Mouse (Mus musculus) lung, adult 18-20 months (tissue): Measurements from ENCODE around the gene Gngt2.
"Not testable (repeated sequence)": the region's sequence is repeated elsewhere in the genome, so short reads cannot be mapped to it uniquely, and the experiment has no call there.

Experiments
- DNase-seq, 2 experiments: peaks; one replicate each; pipeline ENCODE4 v3.0.0; 2022; ENCODE audit warnings: mixed read lengths in 2 of 2

Gene Gngt2

DNA sequence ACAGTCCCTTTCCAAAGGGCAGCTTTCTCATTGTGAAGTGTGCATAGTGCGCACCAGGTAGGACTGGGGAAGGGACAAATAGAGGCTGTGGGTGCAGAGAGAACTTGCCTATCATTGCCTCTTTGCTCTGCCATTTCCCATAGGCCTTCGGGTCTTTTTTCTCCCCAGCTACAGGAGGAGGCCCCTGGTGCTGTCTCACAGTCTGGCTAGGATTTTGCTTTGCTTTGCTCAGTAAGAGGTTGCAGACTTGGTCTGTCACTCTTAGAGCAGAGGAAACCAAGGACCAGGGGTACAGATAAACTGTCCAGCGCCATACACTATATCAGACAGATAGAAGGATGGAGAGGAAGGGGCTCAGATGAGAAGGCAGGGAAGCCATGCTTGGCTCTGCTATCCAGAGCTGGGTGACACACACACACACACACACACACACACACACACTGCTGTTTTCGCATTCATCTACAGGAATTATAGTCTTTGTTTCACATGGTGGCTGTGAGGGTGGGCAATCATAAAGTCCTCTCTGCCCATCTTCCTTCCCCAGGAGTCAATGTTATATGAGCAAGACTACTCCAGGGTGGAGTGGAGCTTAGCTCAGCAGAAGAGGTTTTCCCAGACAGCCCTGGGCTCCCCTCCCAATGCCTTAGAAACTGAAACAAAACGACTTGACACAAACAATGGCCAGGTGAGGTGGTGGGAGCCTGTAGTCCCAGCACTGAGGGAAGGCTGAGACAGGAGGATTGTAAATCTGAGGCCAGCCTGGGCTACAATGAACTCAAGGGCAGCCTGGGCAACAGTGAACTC is 3.9 kb downstream of the Gngt2 start:
- no peak for DNase-seq

DNA sequence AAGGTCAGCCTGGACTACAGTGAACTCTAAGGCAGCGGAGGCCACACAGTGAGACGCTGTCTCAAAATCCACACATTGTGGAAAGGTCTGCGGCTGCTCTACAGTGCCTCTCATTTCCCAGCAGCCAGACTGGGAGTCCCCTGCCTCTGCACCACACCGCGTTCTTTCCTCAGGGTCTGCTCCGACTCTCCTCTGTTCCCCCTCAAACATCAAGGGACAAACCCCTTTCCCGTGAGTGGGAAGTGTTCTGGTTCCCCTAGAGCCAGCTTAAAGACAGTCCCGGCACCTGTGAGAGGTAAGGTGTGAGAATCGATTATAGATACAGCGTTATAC is 4.4 kb downstream of the Gngt2 start:
- no peak for DNase-seq

DNA sequence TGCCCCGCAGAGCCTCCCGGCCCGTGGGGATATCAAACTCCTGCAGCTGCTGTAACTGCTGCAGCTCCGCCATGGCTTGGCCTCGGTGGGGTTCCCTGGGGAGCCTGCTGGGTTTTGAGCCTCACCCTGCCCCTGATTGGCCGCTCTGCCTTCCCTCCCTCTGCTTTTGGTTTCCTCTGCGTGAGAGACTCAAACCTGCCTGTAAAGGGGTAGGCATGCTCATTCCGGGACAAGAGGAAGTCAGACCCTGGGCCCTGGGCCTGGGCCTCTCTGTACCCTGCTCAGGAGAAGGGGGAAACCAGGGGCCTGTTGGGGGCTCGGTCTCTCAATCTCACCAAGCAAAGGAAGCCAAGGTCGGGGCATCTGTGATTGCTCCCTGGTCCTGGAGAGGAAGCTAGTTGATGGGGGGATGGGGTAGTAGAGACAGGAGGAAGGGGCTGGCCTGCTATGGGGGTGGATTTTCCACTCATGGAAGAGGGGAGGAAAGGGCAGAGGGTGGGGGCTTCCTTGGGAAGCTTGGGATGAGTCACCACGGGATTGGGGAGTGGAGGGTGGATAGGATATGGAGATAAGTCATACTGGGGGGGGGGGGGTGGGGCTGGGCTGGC is 5.2 kb downstream of the Gngt2 start, which contains the start of gene Abi3:
Gene Abi3 (minus strand): TSS at position 403 of the 608 bp plus-strand sequence.
- DNase-seq: peak; percentile 80 to 84

DNA sequence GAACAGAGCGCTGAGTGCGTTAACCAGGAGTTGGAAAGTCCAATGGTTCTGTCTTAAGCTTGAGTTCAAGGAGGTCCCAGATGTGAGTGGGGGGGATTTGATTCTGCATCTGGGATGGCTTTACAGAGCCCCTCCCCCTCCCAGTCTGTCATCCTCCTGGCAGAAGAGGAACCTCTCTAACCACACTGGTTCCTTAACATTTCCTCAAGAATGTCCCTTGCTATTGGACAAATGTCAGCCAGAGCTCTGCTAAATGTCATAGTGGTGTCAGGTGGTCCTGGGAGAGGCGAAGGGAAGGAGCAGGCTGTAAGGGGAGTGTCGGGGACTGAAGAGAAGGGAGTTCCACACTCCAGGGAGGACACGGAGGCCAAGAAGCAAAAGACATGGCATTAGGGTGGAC is 5.9 kb downstream of the Gngt2 start:
- DNase-seq: no peak

DNA sequence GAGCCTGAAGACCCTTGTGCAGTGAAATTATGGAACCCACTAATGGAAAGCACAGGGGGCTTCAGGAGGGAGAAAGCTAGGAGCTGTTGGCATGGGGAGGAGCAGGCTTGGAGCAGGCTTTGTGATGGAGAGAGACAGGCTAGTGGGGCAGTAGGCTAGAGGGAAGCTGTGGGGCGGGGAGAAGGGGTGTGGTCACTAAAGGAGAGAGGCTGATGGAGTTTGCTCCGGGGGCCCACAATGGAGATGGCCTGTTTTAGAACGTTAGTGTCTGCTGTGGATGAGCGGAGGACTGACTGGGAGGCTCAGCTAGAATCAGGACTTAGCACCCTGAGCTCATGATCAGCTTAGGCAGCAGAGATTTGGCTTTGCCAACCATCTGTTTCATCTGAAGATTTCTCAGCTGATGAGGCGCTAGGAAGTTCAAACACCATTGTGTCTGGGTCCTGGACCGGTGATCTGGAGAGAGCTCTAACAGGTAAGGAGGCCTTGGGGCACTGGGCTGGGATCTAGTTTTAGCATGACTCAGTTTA is 6.5 kb downstream of the Gngt2 start:
- peak in 1 of 2 experiments; percentile 52 for DNase-seq

DNA sequence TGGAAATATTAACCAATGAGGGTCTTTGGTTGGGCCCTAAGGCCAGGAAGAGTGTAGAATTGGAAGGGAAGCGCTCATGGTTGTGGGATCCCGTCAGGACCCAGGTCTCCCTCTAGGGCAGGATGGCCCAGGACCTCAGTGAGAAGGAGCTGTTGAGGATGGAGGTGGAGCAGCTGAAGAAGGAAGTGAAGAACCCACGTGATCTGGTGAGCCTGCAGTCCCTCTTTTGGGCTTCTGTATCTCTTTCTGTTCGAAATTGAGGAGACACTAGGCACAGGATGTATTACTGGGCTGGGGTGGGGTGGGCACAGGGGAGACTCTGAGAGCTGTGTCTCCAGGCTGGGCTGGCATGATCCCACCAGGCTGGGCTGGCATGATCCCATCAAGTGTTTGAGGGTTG is 7.9 kb downstream of the Gngt2 start:
- DNase-seq: no peak

DNA sequence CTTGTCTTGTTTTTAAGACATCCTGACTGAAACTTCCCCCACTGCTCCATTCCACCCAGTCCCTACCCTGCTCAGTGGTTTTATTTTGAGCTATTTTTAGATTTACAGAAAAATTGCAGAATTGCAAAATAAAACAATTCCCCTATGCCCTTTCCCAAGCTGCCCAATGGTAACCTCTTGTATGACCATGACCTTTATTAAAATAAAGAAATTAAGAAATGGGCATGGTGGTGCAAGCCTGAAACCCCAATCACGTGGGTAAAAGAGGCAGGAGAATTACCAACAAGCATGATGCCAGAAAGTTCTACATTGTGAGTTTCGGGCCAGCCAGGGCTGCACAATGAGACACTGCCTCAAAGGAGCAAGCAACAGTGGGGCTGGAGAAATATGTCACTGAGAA is 13.9 kb downstream of the Gngt2 start:
- DNase-seq: no peak

DNA sequence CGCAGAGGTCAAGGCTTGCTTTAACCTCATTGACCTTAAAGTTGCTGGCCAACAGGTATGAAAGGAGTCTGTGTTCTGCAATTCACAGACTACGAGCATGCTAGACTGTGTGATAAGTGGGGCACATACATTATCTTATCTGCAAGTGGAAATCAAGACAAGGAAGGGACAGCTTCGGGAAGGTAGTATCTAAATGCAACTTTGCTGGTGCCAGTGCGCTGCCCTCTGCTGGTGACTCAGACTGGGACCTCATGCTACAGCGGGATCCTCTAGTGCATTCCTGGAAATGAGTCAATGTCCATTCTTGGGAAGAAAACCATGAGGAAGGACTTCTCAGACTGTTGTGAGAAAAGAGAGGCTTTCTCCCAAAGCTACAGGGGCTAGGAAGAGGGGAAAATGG is 16.7 kb downstream of the Gngt2 start:
- peak; percentile 75 to 78 for DNase-seq

DNA sequence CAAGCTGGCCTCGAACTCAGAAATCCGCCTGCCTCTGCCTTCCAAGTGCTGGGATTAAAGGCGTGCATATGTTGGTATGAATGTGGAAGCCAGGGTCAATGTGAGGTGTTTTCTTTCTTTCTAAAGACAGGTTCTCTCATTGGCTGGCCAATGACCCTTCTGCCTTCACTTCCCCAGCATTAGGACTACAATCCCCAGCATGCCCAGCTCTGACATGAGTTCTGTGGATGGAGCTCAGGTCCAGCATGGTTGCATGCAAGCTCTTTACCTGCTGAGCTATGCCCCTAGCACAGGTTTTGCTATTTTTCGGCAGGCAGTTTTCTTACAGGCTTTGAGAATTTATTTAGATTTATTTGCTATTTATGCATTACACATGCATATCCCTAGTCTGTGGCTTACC is 20.3 kb downstream of the Gngt2 start:
- no peak for DNase-seq

DNA sequence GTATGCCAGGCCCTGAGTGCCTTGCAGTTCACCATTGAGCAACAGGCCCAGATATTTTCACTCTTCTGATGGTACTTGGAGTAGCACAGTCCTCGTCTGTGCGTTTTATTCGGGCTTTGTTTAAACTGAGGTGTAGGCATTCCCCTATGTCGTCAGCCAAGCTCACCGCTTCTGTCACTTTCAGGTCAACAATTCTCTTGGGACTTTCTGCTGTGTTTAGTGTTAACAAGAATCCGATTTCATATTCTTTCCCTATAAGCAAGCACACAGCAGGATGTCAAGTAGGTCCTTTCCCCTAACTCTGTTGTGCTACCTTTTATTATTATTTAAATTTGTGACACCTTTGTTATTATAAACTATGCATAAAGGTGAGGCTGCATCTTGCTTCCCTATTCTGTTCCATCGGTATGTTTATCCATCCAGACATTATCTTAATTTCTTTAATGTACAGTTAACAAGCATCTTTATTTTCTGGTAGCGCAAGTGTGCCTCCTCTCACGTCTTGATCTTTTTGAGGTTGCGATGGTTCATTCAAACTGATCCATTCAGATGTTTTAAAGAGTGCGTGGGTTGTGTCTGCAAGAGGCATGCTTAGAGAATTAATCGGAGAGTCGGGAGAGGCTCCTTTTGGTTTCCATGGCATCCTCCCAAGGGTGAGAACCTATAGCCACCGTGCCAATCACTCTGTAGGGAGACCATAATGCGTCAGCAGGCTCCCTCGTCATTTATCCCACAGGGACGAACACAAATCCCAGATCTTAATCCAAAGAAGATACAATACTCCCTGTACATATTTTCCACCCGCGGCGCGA is 20.9 kb downstream of the Gngt2 start:
- no peak for DNase-seq

DNA sequence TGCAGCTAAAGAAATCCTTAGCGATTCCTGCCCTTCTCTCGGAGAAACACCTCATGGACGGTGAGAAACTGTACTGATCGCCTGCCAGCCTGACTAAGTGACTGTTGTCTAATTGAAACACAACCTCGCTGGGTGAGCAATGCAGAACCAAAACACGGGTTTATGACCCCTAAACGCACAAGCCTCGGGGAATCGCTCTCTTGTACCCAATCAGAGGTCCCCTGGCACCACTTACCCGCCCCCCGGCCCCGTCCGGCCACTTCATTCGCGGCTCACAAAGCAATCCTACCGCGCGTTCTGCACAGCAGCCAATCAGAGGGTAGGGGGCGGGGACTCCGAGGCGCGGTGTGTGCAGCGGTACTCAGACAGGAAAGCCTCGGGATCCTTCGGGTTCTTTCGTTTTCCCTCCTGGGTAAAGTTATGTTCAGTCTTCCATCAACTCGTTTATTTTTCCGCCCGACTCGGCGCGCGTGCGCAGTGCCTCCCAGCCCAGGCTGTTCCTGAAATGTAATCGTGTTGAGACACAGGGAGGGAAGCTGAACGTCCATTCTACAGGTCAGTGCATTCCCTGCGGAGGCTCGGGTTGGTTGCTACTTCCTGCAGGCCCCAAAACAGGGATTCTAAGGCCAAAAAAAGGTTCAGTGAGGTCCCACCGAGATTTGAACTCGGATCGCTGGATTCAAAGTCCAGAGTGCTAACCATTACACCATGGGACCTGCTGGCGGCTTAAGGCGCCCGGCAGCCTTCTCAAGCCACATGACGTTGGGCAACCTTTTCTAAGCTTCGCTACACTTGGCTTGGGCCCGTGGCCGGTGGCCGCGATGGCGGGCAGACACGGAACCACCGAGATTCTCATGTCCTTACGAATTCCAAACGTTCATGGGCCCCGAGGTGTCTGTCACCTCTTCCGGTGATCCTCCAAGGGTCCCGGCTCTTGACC is 21.8 kb downstream of the Gngt2 start:
- peak; percentile 97 to 98 for DNase-seq

DNA sequence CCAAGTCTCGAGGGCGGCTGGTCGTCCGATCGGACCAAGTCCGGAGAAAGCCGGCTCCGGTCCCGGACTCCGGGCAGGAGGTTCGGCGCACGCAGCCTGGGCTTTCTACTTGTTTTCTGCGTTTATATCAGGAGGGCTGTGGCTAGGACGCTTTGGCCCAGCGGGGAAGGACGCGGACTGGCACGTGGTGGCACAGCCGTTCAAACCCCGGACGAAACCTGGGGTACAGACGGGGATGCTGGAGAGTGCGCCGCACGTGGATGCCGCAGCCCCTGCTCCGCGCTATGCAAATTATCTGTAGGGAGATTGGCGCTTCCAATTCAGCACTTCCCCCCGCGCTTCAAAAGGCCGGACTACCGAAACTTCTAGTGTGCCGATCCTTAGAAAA is 22.4 kb downstream of the Gngt2 start:
- DNase-seq: peak; percentile 70 to 75

DNA sequence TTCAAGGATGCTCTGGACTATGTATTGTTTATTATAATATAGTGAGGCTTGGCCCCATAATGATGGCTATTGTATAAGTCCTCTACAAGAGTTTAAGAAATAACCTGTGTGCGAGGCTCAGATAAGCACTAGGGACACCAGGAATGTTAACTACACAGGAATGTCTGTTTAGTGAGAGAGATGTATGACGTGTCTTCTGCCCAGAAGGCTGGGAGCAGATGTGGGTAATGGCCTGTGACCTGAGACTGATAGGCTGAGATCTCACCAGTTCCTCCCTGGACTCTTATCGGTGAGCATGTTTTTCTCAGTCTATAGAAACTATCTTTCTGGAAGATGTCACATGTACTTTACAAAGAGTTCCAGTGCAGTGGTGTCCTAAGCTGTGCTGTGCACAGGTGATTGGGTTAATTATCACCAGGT is 23.1 kb downstream of the Gngt2 start:
- no peak for DNase-seq

DNA sequence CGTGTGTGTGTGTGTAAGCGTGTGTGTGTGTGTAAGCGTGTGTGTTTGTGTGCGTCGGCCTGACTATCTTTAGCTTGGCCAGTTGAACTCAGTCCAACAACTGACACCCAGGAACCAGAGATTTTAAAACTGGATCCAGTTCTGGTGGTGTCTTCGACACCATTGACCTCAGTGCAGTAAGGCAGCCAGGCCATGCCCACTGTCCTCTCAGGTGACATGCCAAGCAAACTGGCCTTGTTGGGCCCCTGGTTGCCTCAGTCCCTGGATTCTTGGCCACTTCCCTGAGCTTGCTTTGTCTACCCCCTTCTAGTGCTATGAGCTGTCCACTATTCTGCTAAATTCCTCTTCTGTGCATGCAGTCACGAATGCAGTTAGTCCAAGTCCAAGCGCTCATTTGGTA is 24.4 kb downstream of the Gngt2 start:
- DNase-seq: no peak

DNA sequence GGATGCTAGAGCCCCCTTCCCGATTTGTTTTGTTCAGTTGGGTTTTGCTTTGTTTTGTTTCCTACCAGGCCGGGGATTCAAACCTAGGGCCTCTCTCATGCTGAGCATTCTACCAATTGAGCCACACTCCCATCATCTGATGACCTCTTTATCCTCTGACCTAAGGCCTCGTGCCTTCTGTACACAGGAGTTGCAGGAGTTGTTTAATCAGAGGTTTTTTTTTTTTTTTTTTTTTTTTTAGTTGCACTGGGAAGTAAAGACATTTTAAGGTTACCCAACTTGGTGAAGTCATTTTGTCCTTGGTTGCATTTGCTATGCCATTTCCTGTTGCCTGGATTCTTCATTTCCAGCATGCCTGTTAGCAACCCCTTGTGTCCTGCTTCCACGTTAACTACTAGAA is 32.4 kb downstream of the Gngt2 start:
- DNase-seq: no peak

DNA sequence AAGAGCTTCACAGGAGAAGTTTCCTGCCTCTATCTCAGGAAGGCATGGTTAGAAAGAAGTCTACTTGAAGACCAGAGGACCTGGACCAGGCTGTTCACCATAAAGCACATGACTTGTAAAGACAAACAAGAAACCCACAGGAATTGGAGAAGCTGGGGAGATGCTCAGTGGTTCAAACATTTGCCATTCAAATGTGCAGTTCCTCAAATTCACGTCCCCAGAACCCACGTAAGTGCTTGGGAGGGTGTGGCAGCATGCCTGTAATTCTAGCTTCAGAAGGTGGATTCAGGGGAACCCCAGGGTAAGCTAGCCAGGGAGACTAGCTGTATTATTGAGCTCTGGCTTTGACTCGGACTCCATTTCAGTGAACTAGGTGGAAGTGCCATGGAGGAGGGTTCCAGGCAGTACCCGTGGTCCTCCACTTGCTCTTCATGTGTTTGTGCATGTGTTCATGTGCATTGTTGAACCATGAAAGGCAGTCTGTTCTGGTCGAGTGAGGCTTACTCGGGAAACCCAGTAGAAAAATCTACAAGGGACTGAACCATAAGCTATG is 33.0 kb downstream of the Gngt2 start:
- DNase-seq: peak in 1 of 2 experiments; percentile 14

DNA sequence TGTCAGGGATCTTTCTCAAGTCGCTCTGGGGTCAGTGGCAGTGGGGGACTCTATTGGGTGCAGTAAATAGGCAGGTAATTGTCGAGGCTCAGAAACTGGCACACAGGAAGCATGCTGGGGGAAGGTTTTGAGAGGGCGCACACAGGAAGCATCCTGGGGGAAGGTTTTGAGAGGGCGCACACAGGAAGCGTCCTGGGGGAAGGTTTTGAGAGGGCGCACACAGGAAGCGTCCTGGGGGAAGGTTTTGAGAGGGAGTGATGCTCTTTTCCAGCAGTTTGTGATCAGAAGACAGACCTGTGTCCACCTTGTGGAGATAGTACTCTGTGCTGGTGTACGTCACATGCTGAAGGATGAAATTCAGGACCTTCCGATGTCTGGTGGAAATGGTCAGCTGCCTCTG is 38.8 kb downstream of the Gngt2 start:
- no peak for DNase-seq

DNA sequence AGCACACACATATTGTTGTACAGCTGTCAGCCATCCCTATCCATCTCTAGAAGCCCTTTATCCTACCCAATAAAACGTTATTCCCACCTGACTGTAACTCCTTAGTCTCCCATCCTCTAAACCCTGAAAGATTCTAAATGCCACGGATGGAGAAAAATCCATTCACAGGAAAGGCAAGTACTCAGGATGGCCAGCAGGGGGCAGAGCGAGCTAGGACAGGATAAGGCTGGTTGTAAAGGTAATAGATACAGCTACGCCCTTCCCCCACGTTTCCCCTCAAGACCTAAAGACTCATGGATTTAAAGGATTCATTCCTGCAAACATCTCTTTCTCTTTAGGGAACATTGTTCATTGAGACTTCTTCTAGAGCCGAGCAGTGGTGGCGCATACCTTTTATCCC is 39.3 kb downstream of the Gngt2 start:
- DNase-seq: peak; percentile 27 to 36

DNA sequence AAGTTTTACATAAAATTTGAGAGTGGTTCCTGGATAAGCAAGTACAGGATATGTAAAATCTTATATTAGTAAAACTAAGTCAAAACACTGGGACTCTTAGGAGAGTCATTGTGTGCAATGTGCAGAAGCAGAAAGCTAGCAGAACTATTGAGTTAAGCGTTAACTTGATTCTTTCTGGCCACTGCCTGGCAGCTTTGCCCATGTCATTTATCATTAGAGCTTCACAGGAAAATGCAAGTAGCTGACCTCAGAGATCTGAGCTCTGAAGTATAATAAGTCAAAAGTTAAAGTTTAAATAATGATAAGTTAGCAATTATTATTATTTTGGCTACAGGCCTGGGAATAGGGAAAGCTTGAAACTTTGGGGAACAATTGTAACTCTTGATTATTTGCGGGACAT is 42.8 kb downstream of the Gngt2 start:
- not testable (repeated sequence) for DNase-seq

DNA sequence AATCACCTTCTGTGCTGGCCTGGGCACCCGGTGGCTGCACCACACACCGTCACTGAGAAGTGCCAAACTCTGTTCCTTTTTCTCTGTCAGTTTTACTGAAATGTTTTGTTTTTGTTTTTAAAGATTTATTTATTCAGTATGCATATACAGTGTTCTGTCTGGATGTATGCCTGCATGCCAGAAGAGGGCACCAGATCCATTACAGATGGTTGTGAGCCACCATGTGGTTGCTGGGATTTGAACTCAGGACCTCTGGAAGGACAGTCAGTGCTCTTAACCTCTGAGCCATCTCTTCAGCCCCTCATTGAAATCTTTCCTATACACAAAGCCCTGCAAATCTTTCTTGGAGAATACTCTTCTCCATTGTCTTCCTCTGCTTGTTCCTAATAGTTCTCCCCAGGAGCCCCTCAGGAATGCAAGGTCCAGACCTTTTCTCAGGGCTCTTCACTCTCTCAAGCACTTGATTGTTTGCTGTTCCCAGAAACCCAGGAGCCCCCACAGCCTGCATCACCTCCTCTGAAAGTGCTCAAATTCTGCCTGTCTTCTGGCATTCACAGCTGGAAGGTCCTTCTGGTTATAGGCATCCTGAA is 53.5 kb downstream of the Gngt2 start:
- DNase-seq: no peak
